Mouse (Mus musculus) activated CD4-positive, CD25-positive, alpha-beta regulatory T cell, adult 4 months (primary cell): ENCODE measurements around the gene Bri3. TPM values are rescaled to one million over a fixed set of nuclear protein-coding genes. Genes with fewer than 3 reads are reported as not detected.
"Not testable (repeated sequence)": the region's sequence is repeated elsewhere in the genome, so short reads cannot be mapped to it uniquely, and the experiment has no call there.

ENCODE experiments used
- ATAC-seq: one replicate; pipeline ENCODE4 v1.8.0; 2017
- polyA plus RNA-seq, 2 experiments: library from polyadenylated mRNA; unstranded; fragments of 100-300 nt; shearing (Covaris generic); gene quantifications; one replicate each; pipeline ENCODE4 v1.2.1; 2017

The Bri3 gene
- polyA plus RNA-seq, 2 experiments from 2014 or later: 2.5 to 4.7 TPM

DNA sequence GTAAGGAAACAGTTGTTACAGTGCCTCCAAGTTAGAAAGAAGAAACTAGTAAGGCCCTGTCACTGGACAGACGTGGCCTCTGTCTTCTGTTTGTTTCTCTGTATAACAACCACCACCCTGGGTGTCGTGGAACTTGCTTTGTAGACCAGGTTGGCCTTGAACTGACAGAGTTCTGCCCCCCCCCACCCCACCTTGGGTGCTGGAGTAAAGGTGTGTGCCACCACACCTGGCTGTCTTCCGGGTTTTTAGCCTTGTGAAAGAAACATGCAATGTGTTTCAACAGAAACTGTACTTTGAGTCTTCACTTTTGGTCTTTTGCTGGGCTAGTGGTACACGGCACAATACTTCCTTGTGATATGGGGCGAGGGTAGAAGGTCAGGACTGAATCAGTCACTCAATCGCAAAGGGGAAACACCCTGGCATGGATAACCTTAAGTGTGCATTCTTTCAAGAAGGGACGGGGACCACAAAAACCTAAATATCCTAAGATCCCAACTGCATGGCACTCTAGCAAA lies 51.9 kb downstream of the Bri3 start:
- ATAC-seq: no peak

DNA sequence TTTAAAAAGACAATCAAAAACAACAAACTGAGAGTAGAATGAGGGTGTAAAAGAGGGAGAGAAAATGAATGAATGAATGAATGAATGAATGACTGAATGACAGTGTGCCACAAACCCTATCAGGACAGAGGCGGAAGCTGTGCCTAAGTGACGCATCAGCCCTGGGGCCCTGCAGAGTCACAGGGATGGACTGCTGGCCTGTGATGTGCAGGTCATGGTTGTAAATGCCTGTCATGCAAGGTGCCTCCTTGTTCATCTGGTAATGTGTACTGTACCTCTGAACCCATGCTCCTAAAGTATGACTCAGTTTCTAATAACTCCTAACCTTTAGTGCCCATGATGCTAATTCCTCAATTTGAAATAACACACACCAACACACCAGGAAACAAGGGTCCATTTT lies 58.8 kb downstream of the Bri3 start:
- ATAC-seq: no peak

DNA sequence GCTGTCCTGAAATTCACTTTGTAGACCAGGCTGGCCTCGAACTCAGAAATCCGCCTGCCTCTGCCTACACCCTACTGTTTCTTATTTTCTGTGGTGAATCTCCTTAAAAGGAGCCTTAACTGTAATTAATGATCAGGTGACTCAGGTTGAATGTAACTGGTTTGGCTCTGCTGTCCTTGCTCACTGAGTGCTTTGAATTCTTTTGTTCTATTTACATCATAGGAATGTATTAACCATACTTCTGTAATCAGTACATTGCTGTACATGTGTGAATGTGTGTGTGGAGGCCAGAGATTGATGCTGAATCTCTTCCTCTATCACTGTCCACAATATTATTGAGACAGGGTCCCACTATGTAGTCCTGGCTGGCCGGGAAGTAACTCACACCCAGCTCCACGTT lies 64.7 kb downstream of the Bri3 start:
- ATAC-seq: no peak

DNA sequence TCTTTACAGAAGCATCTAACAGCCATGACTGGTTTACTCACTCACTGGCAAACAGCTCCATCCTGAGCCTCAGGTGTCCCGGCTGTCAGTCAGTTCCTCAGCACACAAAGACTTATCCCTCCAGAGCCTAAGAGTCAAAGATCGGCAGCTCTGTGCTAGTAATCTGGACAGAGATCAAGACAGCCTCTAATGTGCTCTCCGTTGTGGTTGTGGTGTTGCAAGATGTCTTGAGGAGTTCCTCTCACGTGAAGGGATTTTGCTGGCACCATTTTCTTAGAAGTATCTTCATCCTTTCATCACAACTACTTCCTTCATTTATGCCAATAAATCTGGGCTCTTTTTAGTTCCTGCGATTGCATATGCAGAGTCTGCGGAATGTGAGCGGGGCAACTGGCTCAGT lies 67.9 kb downstream of the Bri3 start:
- ATAC-seq: no peak

DNA sequence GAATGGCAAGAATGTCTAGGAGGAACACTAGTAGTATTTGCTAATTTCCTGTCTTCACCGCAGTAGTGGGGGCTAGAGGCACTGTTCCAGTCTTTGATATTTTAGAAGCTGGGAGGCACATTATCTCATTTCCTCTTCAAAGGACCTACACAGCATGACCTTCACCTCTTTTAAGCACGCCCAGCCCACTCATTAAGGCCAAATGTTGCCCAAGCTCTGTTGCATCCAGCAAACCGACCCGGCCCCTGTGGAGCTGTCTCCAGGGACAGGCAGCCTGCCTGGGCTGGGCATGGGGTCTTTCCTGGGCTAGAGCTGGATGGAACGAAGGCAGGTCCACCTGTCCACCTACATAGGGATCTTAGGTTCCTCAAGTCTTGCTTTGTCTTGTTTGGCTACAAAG lies 69.1 kb downstream of the Bri3 start:
- no peak for ATAC-seq

DNA sequence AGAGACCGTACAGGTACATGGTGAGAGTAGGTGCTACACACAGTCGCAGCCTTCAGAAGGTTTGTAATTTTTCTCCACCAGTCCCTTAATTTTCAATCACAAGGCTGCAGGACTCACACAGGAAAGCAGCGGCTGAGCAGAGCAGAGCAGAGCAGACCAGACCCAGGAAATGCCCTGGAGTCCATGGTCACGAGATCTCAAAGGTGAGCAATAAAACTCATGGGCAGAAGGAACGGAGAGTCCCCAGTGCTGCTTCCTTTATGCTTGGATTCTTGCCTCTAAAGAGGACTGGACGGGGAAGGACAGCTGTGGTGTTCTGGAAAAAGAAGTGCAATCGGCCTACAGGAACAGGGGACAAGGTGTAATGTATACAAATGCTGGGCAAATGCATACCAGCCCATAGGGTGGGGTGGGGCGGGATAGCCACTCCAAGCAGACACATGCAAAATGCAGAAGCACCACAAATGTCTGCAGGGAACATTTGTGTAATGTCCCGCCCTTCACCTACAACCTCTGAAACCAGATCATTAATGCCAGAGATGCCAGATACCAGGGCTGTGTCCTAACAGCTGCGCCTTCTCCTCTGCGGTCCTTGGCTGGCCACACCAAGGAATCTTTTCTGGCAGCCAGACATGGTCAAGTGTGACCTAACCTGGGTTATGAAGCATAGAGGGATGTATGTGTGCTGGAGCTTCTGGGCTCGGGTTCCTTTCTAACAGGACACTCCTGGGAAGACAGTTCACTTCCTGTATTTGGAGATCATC lies 70.7 kb downstream of the Bri3 start:
- ATAC-seq: no peak

DNA sequence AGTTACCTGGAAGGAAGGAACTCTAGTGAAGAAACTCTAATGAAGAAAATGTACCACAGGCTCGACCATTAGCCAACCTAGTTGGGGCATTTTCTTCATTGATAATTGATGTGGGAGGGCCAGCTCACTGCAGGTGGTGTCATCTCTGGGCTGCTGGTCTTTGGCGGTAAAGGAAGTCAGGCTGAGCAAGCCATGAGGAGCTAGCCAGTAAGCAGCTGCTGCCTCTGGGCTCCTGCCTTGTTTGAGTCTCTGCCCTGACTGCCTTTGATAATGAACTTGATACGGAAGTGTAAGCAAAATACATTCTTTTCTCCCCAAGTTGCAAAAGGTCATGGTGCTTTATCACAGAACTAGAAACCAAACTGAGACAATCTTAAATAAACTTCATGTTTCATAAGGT lies 72.2 kb downstream of the Bri3 start:
- no peak for ATAC-seq

DNA sequence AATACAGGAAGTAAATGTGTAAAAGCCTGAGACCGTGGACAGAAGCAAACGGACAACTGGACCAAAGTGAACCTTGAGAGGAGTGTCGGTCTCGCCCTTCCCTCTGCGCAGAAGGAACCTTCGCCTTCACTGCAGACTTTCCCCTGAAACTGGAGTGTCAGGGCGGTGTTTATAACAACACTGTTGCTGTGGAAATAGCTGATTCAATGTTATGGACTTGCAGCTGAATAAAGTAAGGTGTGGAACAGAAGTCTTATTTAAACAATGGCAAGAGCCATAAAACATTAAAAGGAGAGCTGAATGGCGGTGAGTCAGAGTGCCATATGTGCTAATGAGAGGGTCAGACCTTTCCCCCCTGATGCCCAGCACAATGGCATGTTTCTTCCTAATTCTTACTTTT lies 73.2 kb downstream of the Bri3 start:
- no peak for ATAC-seq

DNA sequence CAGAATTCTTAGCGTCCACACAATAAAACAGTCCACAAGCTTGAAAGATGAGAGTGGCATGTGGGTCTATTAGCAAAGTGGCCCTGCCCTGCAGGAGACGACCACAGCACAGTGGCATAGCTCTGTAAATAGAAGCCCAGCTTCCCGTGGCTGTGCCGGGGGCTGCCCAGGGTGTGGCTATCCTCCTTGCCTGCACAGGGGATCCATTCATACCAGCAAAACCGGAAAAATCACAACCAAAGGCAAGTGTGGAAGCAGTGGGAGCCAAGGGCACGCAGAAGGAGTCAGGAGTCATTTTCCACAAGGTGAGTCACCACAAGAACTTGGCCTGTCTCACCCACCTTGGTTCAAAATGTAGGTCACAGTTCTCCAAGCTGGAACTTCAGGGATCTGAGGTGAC lies 74.0 kb downstream of the Bri3 start:
- no peak for ATAC-seq

DNA sequence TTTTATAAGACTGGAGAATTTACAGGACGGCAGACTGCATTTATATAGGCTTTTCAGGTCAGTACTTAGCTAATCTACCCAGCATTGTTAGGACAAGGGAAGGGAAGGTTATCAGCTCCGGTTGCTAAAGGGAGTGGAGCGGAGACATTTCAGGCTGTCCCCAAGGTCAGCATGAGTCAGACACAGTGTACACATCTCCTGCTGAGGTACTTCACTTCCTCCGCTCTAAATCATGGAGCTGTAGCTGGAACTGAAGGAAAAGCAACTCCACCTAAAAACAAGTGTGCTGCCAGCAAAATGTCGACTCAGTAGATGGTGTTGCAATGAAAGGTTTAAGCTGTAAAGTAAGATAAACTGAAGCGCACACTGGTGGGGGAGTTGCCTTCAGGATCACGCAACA lies 77.4 kb downstream of the Bri3 start:
- ATAC-seq: no peak

DNA sequence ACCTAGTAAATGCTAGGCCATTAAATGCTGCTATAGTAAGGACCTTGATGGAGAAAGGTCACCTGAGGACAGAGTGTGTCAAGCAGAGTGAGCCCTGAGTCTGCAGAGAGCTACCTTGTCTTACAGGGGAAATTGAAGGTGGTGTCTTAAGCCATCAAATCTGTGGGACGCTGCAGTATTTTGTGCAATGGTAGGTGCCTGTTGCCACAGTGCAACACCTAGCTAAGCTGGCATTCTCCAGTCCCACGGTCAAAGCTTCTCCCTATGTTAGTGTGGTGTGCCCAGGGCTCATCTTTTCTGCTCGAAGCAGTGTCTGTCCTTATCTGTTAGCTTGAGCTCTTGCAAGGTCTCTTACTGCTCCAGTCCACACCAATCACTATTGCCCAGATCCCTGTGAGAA lies 78.5 kb downstream of the Bri3 start:
- no peak for ATAC-seq

DNA sequence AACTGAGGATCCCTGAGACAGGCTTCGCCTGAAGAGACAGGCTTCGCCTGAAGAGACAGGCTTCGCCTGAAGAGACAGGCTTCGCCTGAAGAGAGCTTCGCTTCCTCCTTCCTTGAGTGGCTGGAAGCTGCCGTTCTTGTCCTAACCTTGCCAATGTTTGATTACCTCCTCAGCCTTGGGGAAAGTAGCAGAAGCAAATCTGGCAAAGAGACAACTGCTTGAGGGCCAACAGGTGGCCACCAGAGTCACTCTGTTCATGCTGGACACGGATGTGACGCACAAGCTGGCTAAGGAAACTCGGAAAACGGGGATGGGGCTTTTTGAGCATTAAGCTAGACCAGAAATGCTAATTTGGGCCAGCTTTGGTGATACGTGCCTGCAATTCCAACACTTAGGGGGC lies 89.8 kb downstream of the Bri3 start:
- ATAC-seq: no peak

DNA sequence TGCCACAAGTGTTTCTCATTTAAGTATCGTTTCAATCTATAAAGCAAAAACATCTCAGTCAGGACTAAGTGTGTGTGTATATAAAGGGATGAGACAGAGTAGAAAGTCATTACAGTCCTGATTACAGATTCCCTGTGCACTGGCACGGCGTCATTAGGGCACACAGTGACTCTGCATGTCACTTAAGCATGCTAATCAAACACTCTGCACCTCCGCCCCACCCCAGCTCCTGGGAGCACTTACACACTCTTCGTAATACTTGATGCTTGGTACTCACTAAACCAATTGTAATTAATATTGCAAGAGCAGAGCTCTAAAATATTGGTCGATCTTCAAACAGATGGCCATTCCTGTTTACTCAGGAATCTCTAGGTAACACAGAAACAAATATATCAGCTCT lies 91.1 kb downstream of the Bri3 start:
- ATAC-seq: not testable (repeated sequence)

DNA sequence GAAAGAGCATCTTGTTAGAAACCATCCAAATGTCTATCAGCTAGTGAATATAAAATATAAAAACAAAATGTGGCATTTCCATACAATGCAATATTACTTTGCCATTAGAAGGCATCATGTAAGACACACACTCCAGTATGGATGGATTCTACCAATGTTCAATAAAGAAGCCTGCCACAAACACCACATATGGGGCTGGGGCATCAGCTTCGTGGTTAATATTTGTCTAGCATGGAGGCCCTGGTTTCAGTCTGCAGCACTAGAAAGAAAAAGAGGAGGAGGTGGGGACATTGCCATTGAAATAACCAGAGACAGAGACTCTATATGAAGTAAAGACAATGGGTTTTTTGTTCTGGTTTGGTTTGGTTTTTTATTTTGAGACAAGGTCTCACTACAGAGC lies 94.5 kb downstream of the Bri3 start:
- ATAC-seq: no peak

DNA sequence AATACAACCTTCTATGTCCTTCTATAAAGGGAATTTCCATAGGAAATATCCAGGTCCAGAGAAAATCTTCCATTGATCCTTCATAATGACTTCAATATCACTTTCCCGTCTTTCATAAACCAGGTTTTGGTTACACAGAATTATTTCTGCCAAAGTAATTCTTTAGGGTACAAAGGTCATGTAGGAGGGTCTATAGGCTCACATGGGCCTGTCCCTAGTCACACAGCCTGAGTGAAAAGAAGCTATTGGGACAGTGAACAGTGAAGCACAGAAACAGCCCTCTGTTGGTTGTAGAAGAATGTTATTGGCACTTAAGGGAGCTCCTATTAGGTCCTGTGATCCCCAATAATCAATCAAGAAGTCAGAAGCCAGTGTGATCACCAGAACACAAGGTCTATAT lies 96.8 kb downstream of the Bri3 start:
- ATAC-seq: no peak

DNA sequence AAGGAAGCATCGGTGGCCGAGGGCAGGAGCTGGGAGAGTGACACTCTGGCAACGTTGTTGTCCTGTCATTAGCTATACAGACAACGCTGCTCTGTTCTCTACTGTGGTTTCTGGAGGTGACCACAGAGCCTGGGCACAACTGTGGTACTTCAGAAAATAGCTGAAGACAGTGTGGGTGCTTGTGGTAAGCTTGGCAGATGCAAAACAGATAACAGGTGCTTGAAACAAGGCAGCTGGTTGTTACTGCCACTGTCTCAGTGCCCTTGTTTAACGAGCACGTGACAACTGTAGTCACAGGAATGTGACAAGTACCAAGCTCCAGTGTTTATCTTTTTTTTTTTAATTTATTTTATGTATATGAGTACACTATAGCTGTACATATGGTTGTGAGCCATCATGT lies 100.4 kb downstream of the Bri3 start:
- no peak for ATAC-seq

DNA sequence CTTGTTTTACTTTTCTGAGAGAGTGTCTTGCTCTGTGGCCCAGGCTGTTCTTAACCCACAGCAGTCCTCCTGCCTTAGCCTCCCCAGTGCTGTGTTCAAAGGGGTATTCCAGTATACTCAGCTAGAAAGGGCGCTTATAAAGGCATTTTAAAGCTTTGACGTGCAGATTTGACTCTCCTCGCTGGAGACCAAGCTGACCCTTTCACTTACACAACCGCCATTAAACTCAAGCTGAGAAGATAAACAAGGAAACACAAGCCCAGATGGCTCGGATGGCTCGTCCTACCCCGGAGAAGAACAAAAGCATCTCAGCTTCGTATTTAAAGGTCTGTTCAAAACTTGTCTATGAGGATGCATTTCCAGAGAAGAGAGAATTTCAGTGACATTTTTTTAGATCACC lies 106.9 kb downstream of the Bri3 start:
- no peak for ATAC-seq

DNA sequence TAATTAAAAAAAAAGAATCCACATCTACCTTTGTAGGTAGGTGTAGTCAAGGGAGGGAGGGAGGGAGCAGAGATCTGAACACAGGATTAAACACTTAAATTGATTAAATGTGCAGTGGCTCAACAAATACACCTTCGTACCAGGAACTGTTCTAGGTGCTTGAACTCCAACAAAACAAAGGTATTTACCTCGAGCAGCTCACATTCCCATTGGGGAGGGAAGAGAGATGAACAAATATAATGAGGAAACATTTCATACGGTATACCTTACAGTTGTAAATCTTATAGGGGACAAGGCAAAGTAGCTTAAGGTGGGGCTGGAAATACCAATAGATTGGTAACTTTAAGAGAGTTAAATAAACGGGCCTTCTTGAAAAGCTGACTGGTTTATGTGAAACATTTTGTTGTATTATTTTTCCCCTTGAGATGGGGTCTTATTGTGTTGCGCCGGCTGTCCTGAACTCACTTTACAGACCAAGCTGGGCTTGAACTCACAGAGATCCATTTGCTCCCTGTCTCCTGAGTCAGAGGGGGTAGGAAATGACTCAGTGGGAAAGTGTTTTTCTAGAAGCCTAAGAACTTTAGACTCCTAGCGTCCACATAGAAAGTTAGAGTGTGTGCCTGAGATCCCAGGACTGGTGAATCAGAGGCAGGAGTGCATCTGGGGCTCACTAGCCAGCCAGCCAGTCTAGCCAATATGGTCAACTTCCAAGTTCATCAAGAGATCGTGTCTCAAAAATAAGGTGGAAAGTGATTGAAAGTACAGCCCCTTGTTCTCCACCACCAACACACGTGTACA lies 108.2 kb downstream of the Bri3 start:
- ATAC-seq: no peak

DNA sequence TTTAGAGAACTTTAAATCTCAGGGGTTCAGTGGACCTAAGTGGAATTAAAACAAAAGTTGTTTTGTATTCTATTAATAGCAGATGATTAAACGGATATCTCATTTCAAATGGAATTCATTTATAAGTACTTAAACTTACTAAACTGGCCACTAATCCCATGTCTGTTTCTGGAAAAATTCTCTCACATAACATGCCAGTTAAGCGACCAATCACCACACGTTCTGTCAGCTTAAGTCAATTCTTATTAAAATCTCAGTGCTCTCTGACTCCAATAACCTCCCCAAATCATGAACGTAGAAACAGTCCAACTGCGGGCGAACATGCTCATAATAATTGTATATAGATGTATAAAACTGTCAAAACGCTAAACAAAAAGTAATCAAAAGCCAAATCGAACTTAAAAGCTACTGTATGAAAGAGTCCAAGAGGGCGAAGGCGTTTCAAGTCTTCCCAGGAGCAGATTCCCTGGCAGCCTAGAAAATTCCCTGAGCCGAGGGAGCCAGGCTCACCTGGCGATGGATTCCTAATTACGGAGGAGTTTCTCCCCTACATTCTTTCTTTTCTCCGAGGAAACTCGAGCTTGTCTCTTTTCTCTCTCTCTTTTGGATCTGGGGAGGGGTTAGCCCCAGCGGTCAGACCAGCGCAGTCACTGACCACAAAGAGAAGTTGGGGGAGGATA lies 112.7 kb downstream of the Bri3 start:
- ATAC-seq: no peak

DNA sequence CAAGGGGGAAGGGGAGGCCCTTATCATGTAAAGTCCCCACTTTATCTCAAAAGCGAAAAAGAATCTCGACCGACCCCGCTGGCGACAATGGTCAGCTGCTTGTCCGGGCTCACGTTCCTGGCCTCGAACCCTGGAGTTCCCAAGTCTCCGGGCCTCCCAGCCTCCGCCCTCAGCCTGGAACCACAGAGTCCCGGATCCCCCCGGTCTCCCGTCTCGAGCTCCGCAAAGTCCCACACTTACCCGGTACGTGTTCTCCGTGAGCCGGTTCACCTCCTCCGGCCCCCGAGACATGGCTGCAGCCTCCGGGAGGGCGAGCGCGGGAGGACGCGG lies 113.3 kb downstream of the Bri3 start:
- ATAC-seq: no peak

DNA sequence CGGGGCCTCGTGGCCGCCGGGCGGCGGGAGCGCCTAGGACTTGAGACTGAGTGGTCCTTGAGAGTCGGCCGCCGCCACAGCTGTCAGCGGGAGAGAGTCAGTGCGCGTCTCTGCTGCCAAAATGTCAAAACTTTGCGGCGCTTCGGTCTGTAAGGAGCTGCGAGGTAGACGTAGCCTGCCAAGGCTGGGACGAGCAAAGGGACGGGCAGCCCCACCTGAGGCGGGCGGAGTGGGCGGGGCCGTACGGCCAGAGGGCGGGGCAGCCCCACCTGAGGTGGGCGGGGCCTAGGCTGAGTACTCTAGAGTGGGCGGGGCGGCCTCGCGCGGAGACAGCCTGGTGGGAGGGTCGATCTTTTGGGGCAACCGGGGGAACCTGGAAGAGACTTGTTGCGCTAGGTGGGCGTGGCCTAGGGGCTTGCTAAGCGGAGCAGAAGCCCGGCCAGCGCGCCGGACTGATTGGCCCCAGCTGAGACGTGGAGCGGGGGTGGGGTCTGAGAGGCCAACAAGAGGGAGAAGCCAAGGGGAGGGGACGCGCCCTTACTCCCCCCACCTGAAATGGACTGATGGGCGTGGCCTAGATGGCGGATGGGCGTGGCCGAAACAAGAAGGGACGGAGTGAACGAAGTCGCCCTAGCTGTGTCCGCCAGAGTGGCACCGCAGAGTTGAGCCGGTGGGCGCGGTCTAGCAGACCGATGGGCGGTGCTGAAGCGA lies 113.8 kb downstream of the Bri3 start, which contains the start of gene Baiap2l1:
Baiap2l1 (minus strand) TSS at position 232 of the 711 bp plus-strand sequence.
- ATAC-seq: no peak

DNA sequence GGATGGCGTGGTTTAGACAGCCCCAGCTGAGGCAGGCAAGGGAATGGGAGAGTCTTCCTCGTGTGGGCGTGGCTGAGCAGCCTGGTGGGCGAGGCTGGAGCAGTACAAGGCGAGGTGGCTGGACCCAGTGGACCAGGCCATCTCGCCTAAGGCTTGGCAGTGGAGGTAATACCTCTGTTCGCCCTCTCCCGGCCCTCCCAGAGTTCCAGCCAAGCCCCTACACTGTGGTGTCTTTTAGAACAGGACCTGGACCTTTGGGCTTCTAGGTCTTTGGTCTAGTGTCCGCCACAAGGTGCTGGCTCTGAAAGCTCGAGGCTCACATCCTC lies 114.3 kb downstream of the Bri3 start:
- no peak for ATAC-seq

DNA sequence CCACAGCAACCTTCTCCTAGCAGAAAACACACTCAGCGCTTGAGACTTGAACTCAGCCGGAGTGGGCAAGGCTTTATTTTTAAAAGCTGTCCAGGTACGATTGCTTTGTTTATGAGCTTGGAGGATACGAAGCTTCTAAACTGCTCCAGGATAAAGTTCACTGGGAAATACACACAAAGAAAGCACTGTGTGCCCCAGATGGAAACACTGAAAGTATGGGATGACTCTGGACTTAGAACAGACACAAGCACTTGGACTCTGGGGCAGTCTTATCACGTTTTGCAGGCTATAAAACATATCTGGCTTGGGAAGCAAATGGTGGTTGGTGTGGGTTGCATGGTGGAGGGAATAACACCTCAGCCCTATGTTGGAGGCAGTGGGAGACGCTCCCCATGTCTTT lies 115.6 kb downstream of the Bri3 start:
- no peak for ATAC-seq
